Mouse (Mus musculus) embryonic facial prominence, embryonic 14.5 days (tissue): ENCODE measurements around the gene Olfr727. TPM values are rescaled to one million over a fixed set of nuclear protein-coding genes. Genes with fewer than 3 reads are reported as not detected.

Experiments
- ATAC-seq: fragments of 200-750 bp; cut with Nextera tagmentation; 2 replicates; pipeline ENCODE4 v1.8.0; 2017; ENCODE audit warnings: low read depth, moderate number of reproducible peaks, moderate TSS enrichment
- DNase-seq: peaks from one replicate; pipeline ENCODE4 v3.0.0-alpha.2; 2015; ENCODE audit warnings: low spot score
- H3K27ac ChIP-seq: fragments of 300-500 bp; sonication (generic); replicated peaks from 2 replicates; pipeline ENCODE4 v1.5.1; 2014; ENCODE audit warnings: low read depth, mild to moderate bottlenecking, low read length, moderate library complexity
- H3K27me3 ChIP-seq: fragments of 300-500 bp; sonication (generic); replicated peaks from 2 replicates; pipeline ENCODE4 v1.6.1; 2014; ENCODE audit warnings: low read length; ENCODE audit not compliant: control insufficient read depth, insufficient read depth
- H3K36me3 ChIP-seq: fragments of 300-500 bp; sonication (generic); 2 replicates; pipeline ENCODE4 v1.6.1; 2014; ENCODE audit warnings: low read length, mixed read lengths; ENCODE audit not compliant: control insufficient read depth, insufficient read depth
- H3K4me1 ChIP-seq: fragments of 300-500 bp; sonication (generic); 2 replicates; pipeline ENCODE4 v1.6.1; 2014; ENCODE audit warnings: antibody characterized with exemption, low read length; ENCODE audit not compliant: control insufficient read depth, insufficient read depth
- H3K4me2 ChIP-seq: fragments of 300-500 bp; sonication (generic); 2 replicates; pipeline ENCODE4 v1.6.1; 2014; ENCODE audit warnings: low read depth, mild to moderate bottlenecking, low read length, moderate library complexity, mixed read lengths
- H3K4me3 ChIP-seq: fragments of 300-500 bp; sonication (generic); 2 replicates; pipeline ENCODE4 v1.5.1; 2014; ENCODE audit warnings: low read depth, mild to moderate bottlenecking, low read length
- H3K9ac ChIP-seq: fragments of 300-500 bp; sonication (generic); 2 replicates; pipeline ENCODE4 v1.6.1; 2014; ENCODE audit warnings: low read depth, mild to moderate bottlenecking, low read length, moderate library complexity, mixed read lengths
- H3K9me3 ChIP-seq: fragments of 300-500 bp; sonication (generic); 2 replicates; pipeline ENCODE4 v1.6.1; 2016; ENCODE audit warnings: low read length; ENCODE audit not compliant: control insufficient read depth
- WGBS: fragments of 180-500 bp; shearing (Covaris S2); extraction: QIAGEN DNeasy Blood & Tissue Kit; methylation state at CpG from one replicate; pipeline ENCODE4 v1.1.7; 2014; 5-methylcytosine and 5-hydroxymethylcytosine counted together
- polyA plus RNA-seq: library from polyadenylated mRNA; unstranded; fragments of >200 nt; fragmentation: Nextera tagmentation; extraction: Ambion mirVana; gene quantifications from 2 replicates; pipeline ENCODE4 v1.2.1, GENCODE M21; 2014

The Olfr727 gene
- 0.10 TPM in 1 of 2 replicates, not detected in the other for polyA plus RNA-seq

- H3K27ac ChIP-seq: no peak within 1 kb of the TSS
- no peaks in the 10 kb centered on the region for H3K4me1 ChIP-seq
- H3K4me2 ChIP-seq: no peak within 1 kb of the TSS
- 78% methylated on average over 1 of the region's 1 CpGs for WGBS
- no peaks in the 10 kb centered on the region for H3K9me3 ChIP-seq
- H3K36me3 ChIP-seq: no peaks in the 10 kb centered on the region
- H3K4me3 ChIP-seq: no peak within 1 kb of the TSS
- H3K27me3 ChIP-seq: no peaks in the 10 kb centered on the region
- DNase-seq: no peak
- no peak for ATAC-seq
- no peak within 1 kb of the TSS for H3K9ac ChIP-seq
Observed at GRCm38 (mm10) chr14:50122886-50123285, at the start of gene Olfr727. Olfr727 (plus strand) TSS chr14:50123186.

- H3K27ac ChIP-seq: no peak within 1 kb of the TSS
- no peak for DNase-seq
- H3K4me1 ChIP-seq: no peaks in the 10 kb centered on the region
- H3K9ac ChIP-seq: no peak within 1 kb of the TSS
- no peaks in the 10 kb centered on the region for H3K36me3 ChIP-seq
- WGBS: 70% methylated on average over 1 of the region's 1 CpGs
- no peak within 1 kb of the TSS for H3K4me2 ChIP-seq
- no peak for ATAC-seq
- no peak within 1 kb of the TSS for H3K4me3 ChIP-seq
- no peaks in the 10 kb centered on the region for H3K9me3 ChIP-seq
- no peaks in the 10 kb centered on the region for H3K27me3 ChIP-seq
Observed at GRCm38 (mm10) chr14:50090853-50091252, 32.1 kb upstream of the Olfr727 start, which contains the start of gene Olfr726. Olfr726 (minus strand) TSS chr14:50090953.

- H3K27me3 ChIP-seq: no peaks in the 10 kb centered on the region
- H3K4me2 ChIP-seq: no peak within 1 kb of the TSS
- no peaks in the 10 kb centered on the region for H3K9me3 ChIP-seq
- ATAC-seq: no peak
- H3K9ac ChIP-seq: no peak within 1 kb of the TSS
- H3K36me3 ChIP-seq: no peaks in the 10 kb centered on the region
- no peak within 1 kb of the TSS for H3K4me3 ChIP-seq
- no peak for DNase-seq
- 80% methylated on average over 5 of the region's 5 CpGs for WGBS
- H3K27ac ChIP-seq: no peak within 1 kb of the TSS
- H3K4me1 ChIP-seq: no peaks in the 10 kb centered on the region
Observed at GRCm38 (mm10) chr14:50142580-50142979, 19.6 kb downstream of the Olfr727 start, which contains the start of gene Olfr728. Olfr728 (minus strand) TSS chr14:50142680.

- Histone ChIP-seq H3K36me3 (no peaks in the 10 kb centered on the region), H3K27ac (no peak within 1 kb of the TSS), H3K9ac (no peak within 1 kb of the TSS), H3K27me3 (no peaks in the 10 kb centered on the region), H3K4me2 (no peak within 1 kb of the TSS), H3K4me3 (no peak within 1 kb of the TSS), H3K9me3 (no peaks in the 10 kb centered on the region), H3K4me1 (no peaks in the 10 kb centered on the region)
- ATAC-seq (no peak), DNase-seq (no peak)
Observed at GRCm38 (mm10) chr14:50152810-50153209, 29.8 kb downstream of the Olfr727 start, which contains the start of gene Olfr729. Olfr729 (minus strand) TSS chr14:50152910.

Other genes with a start within 250 kb of the Olfr727 start
- not detected in 2 replicates for gene Olfr722, start 221.2 kb upstream of the Olfr727 start, polyA plus RNA-seq
- gene Olfr723, start 191.4 kb upstream of the Olfr727 start, polyA plus RNA-seq: not detected in 2 replicates
- gene Olfr724, start 159.9 kb upstream of the Olfr727 start, polyA plus RNA-seq: 0.35 TPM in 1 of 2 replicates, not detected in the other
- not detected in 2 replicates for gene Olfr725, start 82.8 kb upstream of the Olfr727 start, polyA plus RNA-seq
- gene Olfr726, start 32.2 kb upstream of the Olfr727 start, polyA plus RNA-seq: not detected in 2 replicates
- not detected in 2 replicates for gene Olfr728, start 19.5 kb downstream of the Olfr727 start, polyA plus RNA-seq
- not detected in 2 replicates for gene Olfr729, start 29.7 kb downstream of the Olfr727 start, polyA plus RNA-seq
- gene Olfr730, start 65.0 kb downstream of the Olfr727 start, polyA plus RNA-seq: not detected in 2 replicates
- not detected in 2 replicates for gene Olfr731, start 118.7 kb downstream of the Olfr727 start, polyA plus RNA-seq
- gene Olfr732, start 161.0 kb downstream of the Olfr727 start, polyA plus RNA-seq: not detected in 2 replicates
- gene Olfr733, start 178.3 kb downstream of the Olfr727 start, polyA plus RNA-seq: not detected in 2 replicates
- not detected in 2 replicates for gene Olfr734, start 203.6 kb downstream of the Olfr727 start, polyA plus RNA-seq
- gene Olfr735, start 225.7 kb downstream of the Olfr727 start, polyA plus RNA-seq: not detected in 2 replicates
- gene Tlr11, start 234.7 kb downstream of the Olfr727 start, polyA plus RNA-seq: not detected in 2 replicates